Mouse (Mus musculus) lung, postnatal 0 days (tissue): ENCODE measurements at regions not wholly inside any gene's neighbourhood (a gene's known extent, or its start where the extent isn't known, plus 50 kb on each side); places are given as distances from the start of the nearest gene placed in this dataset.

Experiments used
- CTCF ChIP-seq: IDR thresholded peaks from 2 replicates; pipeline ENCODE4 v1.5.1; 2016; ENCODE audit warnings: antibody characterized with exemption, mild to moderate bottlenecking
- EP300 ChIP-seq: IDR thresholded peaks from 2 replicates; pipeline ENCODE4 v1.6.1; 2016; ENCODE audit warnings: antibody characterized with exemption, mild to moderate bottlenecking, control low read depth

DNA sequence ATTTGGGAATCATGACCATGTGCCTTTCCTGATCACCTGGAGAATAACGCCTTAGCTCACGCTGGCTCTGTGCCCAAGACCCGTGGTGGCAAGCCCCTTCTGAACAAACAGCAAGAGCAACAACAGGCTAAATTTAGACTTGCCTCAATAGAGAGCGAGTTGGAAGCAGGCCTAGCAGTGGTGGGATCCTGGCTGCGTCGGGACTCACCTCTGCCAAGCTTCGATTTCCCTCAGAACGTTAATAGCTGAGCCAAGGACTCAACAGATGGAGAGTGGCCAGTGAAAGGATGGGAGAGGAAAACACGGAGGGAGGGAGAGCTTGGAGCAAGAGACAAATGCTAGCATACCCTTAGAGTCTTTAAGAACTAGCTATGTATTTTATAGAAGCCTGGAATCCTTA, 305.0 kb downstream of the Epha7 start:
- TF ChIP-seq CTCF (no peak), EP300 (no peak)
